Mouse (Mus musculus) CH12F3 (cell line): ENCODE results near the gene Gm17334.

Source experiments
- in situ Hi-C: fragments of 300-500 bp; cut with MboI; formaldehyde crosslinking; loops from 2 replicates; pipeline ENCODE4 v1.14.3; 2020; ENCODE audit warnings: low sequenced_read_pairs

The Gm17334 gene

GRCm38 (mm10) chr11:53749306-53749705 lies 23.7 kb downstream of the Gm17334 start:
- in situ Hi-C loops: loop anchor here (25.0 kb wide), 1 partner anchor 513 kb away; the partner anchor contains the start of gene Il3

DNA sequence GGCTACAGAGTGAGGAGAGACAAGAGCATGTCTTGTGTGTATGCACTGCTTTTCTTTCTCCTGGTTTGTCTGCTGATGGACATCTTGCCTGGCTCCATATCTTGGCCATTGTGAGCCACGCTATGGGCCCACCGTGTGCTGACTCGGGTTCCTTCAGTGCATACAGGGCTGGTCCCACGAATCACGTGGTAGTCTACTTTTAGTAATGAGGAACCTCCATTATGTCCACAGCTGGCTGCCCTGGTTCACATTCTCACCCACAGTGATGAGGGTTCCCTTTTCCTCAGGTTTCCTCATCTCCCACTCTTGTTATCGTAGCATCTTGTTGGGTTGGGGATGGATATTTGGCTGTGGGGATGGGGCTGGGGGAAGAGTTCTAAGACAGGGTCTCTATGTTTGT lies 24.4 kb downstream of the Gm17334 start:
- in situ Hi-C loops: loop anchor here (25.0 kb wide), 1 partner anchor 514 kb away; the partner anchor contains the start of gene Il3

GRCm38 (mm10) chr11:53747985-53748384 lies 25.0 kb downstream of the Gm17334 start:
- in situ Hi-C loops: loop anchor here (25.0 kb wide), 1 partner anchor 514 kb away; the partner anchor contains the start of gene Il3

GRCm38 (mm10) chr11:53745260-53745659 lies 27.7 kb downstream of the Gm17334 start:
- in situ Hi-C loops: loop anchor here (25.0 kb wide), 1 partner anchor 517 kb away; the partner anchor contains the start of gene Il3

- in situ Hi-C loops: loop anchor here (25.0 kb wide), 1 partner anchor 520 kb away; the partner anchor contains the start of gene Il3
These were observed 30.6 kb downstream of the Gm17334 start for GRCm38 (mm10) chr11:53742353-53742752.

GRCm38 (mm10) chr11:53737573-53737946 lies 35.4 kb downstream of the Gm17334 start:
- in situ Hi-C loops: loop anchor here (10.0 to 25.0 kb wide), 2 partner anchors 273 to 525 kb away; partner anchors contain the start of gene Il3

GRCm38 (mm10) chr11:53736771-53737572 lies 36.0 kb downstream of the Gm17334 start:
- in situ Hi-C loops: loop anchor here (10.0 to 25.0 kb wide), 2 partner anchors 272 to 525 kb away; partner anchors contain the start of gene Il3

DNA sequence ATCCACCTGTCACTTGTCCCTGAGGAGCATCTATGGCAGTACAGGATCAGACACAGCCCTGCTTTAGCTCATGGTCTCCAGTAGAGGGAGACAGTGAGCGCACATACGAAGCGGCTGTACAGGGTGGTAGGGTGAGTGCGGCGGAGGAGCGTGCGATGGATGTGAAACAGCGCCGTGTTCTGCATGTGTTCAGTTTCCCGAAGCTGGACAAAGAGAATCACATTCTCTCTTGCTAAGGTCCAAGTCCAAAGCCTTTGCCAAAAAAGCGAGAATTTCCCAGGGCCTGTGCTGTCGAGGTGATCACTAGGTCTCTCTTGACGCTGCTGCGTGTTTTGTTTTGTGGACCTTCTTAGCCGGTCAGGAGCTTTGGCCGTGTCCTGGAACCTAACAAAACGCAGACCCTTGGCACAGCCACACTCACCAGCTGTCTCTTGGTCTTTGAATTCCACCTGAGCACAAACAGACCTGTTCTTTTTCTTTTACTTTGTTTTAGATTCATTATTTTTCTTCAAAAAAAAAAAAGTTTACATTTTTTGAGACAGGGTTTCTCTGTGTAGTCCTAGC lies 37.2 kb downstream of the Gm17334 start:
- in situ Hi-C loops: loop anchor here (10.0 to 25.0 kb wide), 2 partner anchors 271 to 527 kb away; partner anchors contain the start of gene Il3

GRCm38 (mm10) chr11:53734970-53735681 lies 37.9 kb downstream of the Gm17334 start:
- in situ Hi-C loops: loop anchor here (10.0 to 25.0 kb wide), 2 partner anchors 270 to 527 kb away; partner anchors contain the start of gene Il3

DNA sequence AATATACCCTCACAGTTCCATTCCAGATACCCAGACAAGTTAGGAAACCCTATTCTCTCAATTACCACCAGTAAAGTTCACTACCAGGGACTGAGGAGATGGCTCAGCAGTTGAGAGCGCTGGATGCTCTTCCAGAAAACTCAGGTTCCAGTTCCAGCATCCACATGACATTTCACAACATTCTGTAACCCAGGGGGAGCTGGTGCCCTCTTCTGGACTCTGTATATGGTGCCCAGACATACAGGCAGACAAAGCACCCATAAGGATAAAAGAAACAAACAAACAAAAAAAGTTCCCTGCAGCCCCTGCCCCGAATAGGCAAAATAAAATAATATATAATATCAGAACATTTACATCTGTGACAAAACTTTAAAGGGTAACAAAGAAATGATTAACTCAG lies 38.6 kb downstream of the Gm17334 start:
- in situ Hi-C loops: loop anchor here (10.0 to 25.0 kb wide), 2 partner anchors 270 to 528 kb away; partner anchors contain the start of gene Il3

- in situ Hi-C loops: loop anchor here (10.0 to 25.0 kb wide), 2 partner anchors 269 to 528 kb away; partner anchors contain the start of gene Il3
These were observed 39.2 kb downstream of the Gm17334 start for GRCm38 (mm10) chr11:53733824-53734223.

- in situ Hi-C loops: loop anchor here (10.0 to 25.0 kb wide), 2 partner anchors 267 to 530 kb away; partner anchors contain the start of gene Il3
These were observed 40.7 kb downstream of the Gm17334 start for GRCm38 (mm10) chr11:53732244-53732643.

DNA sequence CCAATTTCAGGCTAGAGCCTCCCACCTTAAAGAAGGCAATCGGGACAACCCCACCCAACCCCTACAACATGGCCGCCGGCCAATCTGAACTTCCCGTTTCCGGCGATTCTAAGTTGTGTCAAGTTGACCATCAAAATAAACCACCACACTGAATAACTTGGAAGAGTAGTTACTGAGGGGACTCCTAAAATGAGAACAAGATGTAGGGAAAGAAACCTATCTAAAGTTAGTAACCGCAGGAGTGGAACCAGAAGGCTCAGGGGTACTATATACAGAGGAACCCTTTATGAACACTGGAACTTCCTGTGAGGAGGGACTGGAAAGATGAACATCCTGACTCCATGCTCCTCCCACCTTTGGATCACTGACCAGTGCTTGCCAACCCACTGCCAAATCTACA lies 41.5 kb downstream of the Gm17334 start:
- in situ Hi-C loops: loop anchor here (10.0 to 25.0 kb wide), 2 partner anchors 267 to 531 kb away; partner anchors contain the start of gene Il3
